Mouse (Mus musculus) Patski (cell line): Measurements from ENCODE around the gene Camsap1. TPM values are rescaled to one million over a fixed set of nuclear protein-coding genes. Genes with fewer than 3 reads are reported as not detected.

Experiments
- ATAC-seq: fragments of 100-300 bp; one replicate; pipeline ENCODE4 v1.8.0; 2021
- CTCF ChIA-PET: fragments of 350-600 bp; sonication (Branson Sonifier 250); formaldehyde crosslinking; loops from one replicate; lab custom pipeline; 2022; ENCODE audit warnings: inconsistent platforms; lab: Charles Lee
- POLR2A ChIA-PET: fragments of 350-600 bp; sonication (Branson Sonifier 250); formaldehyde crosslinking; loops from one replicate; lab custom pipeline; 2022; ENCODE audit warnings: antibody characterized with exemption, inconsistent platforms; lab: Charles Lee
- DNase-seq: peaks from one replicate; pipeline ENCODE4 v3.0.0-alpha.2; 2011; ENCODE audit warnings: low read depth, low spot score
- H3K27me3 ChIP-seq: fragments of 371-371 bp; one replicate; pipeline ENCODE4 v1.5.1; 2021
- CTCF ChIP-seq: fragments of 100-300 bp; IDR thresholded peaks from one replicate; pipeline ENCODE4 v1.5.1; 2021
- in situ Hi-C: fragments of 300-500 bp; cut with MboI; formaldehyde crosslinking; loops from 3 replicates; pipeline ENCODE4 v1.11.1; 2018; ENCODE audit warnings: low pct_unique_long_range_greater_than_20kb, mixed read lengths
- polyA plus RNA-seq: library from polyadenylated mRNA; unstranded; gene quantifications from one replicate; pipeline ENCODE4 v1.2.3, GENCODE M21; 2021

The Camsap1 gene
- polyA plus RNA-seq, 1 experiment from 2014 or later: 38.9 TPM

- POLR2A ChIA-PET: no interaction called here
- no peaks in the 10 kb centered on the region for H3K27me3 ChIP-seq
- ATAC-seq: no peak
- CTCF ChIA-PET: interaction anchor here (1.2 kb wide), 1 partner anchor 20 kb away, joined by 3 read pairs; no protein-coding TSS in a partner anchor
- TF ChIP-seq CTCF: no peak
- no peak for DNase-seq
- in situ Hi-C loops: no loop called here
Measured at GRCm38 (mm10) chr2:25982052-25982425, 1.0 kb downstream of the Camsap1 start.

GRCm38 (mm10) chr2:25978997-25979396, 4.1 kb downstream of the Camsap1 start:
- CTCF ChIA-PET: no interaction called here
- TF ChIP-seq CTCF: no peak
- H3K27me3 ChIP-seq: no peaks in the 10 kb centered on the region
- in situ Hi-C loops: no loop called here
- ATAC-seq (no peak), DNase-seq (no peak)
- POLR2A ChIA-PET: no interaction called here

- CTCF ChIA-PET: interaction anchor here (1.7 kb wide), 1 partner anchor 9 kb away, joined by 5 read pairs; no protein-coding TSS in a partner anchor
- in situ Hi-C loops: no loop called here
- ATAC-seq: no peak
Measured at GRCm38 (mm10) chr2:25977587-25978239, 5.4 kb downstream of the Camsap1 start.

GRCm38 (mm10) chr2:25975141-25975770, 7.8 kb downstream of the Camsap1 start:
- in situ Hi-C loops: no loop called here
- ChIA-PET POLR2A (no interaction called here), CTCF (no interaction called here)
- TF ChIP-seq CTCF: no peak
- DNase-seq (no peak), ATAC-seq (no peak)
- H3K27me3 ChIP-seq: no peaks in the 10 kb centered on the region

More at GRCm38 (mm10) chr2:25977587-25978239, 5.4 kb downstream of the Camsap1 start:
- TF ChIP-seq CTCF: no peak
- POLR2A ChIA-PET: no interaction called here
- H3K27me3 ChIP-seq: no peaks in the 10 kb centered on the region
- DNase-seq: no peak

- no peak for TF ChIP-seq CTCF
- no peaks in the 10 kb centered on the region for H3K27me3 ChIP-seq
- POLR2A ChIA-PET: no interaction called here
- DNase-seq (no peak), ATAC-seq (no peak)
- in situ Hi-C loops: no loop called here
- CTCF ChIA-PET: no interaction called here
Measured at GRCm38 (mm10) chr2:25970426-25970825, 12.7 kb downstream of the Camsap1 start.

- no peak for TF ChIP-seq CTCF
- in situ Hi-C loops: no loop called here
Measured at GRCm38 (mm10) chr2:25969319-25969718, 13.8 kb downstream of the Camsap1 start.

GRCm38 (mm10) chr2:25949291-25949690, 33.8 kb downstream of the Camsap1 start:
- no peaks in the 10 kb centered on the region for H3K27me3 ChIP-seq
- TF ChIP-seq CTCF: no peak
- CTCF ChIA-PET: interaction anchor here (0.9 kb wide), 1 partner anchor 20 kb away, joined by 3 read pairs; no protein-coding TSS in a partner anchor
- ATAC-seq: no peak
- POLR2A ChIA-PET: no interaction called here
- in situ Hi-C loops: no loop called here
- DNase-seq: no peak

More at GRCm38 (mm10) chr2:25969319-25969718, 13.8 kb downstream of the Camsap1 start:
- ATAC-seq (no peak), DNase-seq (no peak)
- no peaks in the 10 kb centered on the region for H3K27me3 ChIP-seq
- CTCF ChIA-PET: interaction anchor here (0.9 to 1.6 kb wide), 4 partner anchors 8 to 26 kb away, joined by 3 to 5 read pairs (median 3); no protein-coding TSS in a partner anchor
- POLR2A ChIA-PET: interaction anchor here (1.1 kb wide), 1 partner anchor 18 kb away, joined by 3 read pairs; no protein-coding TSS in a partner anchor

GRCm38 (mm10) chr2:25947950-25948349, 35.1 kb downstream of the Camsap1 start:
- ChIA-PET CTCF (no interaction called here), POLR2A (no interaction called here)
- no peak for ATAC-seq
- in situ Hi-C loops: no loop called here
- H3K27me3 ChIP-seq: no peaks in the 10 kb centered on the region
- TF ChIP-seq CTCF: no peak
- no peak for DNase-seq

GRCm38 (mm10) chr2:25943822-25944221, 39.3 kb downstream of the Camsap1 start:
- no peaks in the 10 kb centered on the region for H3K27me3 ChIP-seq
- POLR2A ChIA-PET: no interaction called here
- in situ Hi-C loops: loop anchor here (5.0 kb wide), 1 partner anchor 73 kb away; no protein-coding TSS in a partner anchor
- TF ChIP-seq CTCF: no peak
- CTCF ChIA-PET: interaction anchor here (0.8 kb wide), 1 partner anchor 25 kb away, joined by 3 read pairs; no protein-coding TSS in a partner anchor
- no peak for DNase-seq
- ATAC-seq: no peak

GRCm38 (mm10) chr2:25940503-25940902, 42.6 kb downstream of the Camsap1 start:
- POLR2A ChIA-PET: no interaction called here
- ATAC-seq (no peak), DNase-seq (no peak)
- no peak for TF ChIP-seq CTCF
- H3K27me3 ChIP-seq: no peaks in the 10 kb centered on the region
- CTCF ChIA-PET: interaction anchor here (0.7 kb wide), 1 partner anchor 9 kb away, joined by 4 read pairs; no protein-coding TSS in a partner anchor
- in situ Hi-C loops: loop anchor here (5.0 kb wide), 1 partner anchor 77 kb away; no protein-coding TSS in a partner anchor
